Comparison of ENCODE assay signal across 27 mouse cellular contexts in genomic region chr14:51755944-51756343, GRCm38 (mm10). TPM values are rescaled to one million over a fixed set of nuclear protein-coding genes. Genes with fewer than 3 reads are reported as not detected.
A peak's percentile ranks its signal among the peaks of the same experiment; 100 is the strongest.
DNase-seq lines count a peak whose midpoint lies in the region; ATAC-seq lines count a peak whose summit lies in the region.
"Had no signal": no experiment of that assay in that cellular context is flagged by ENCODE, and none has a peak within 500 bp of the region (broad histone marks: within the 10 kb centered on the region; RNA-seq: fewer than 3 reads in every experiment).

No protein-coding gene starts in this region.

- no peaks in the 10 kb centered on the region for H3K9me3 ChIP-seq in embryonic facial prominence, embryonic 10.5 days
- H3K9me3 ChIP-seq: embryonic facial prominence, embryonic 12.5 days; forebrain, embryonic 13.5 days; forebrain, embryonic 15.5 days; G1E had no signal

- peak; percentile 17 for DNase-seq in embryo, embryonic 10 days (ENCODE audit: low spot score)
- no peak for DNase-seq in embryo, embryonic 9.5 days (ENCODE audit: extremely low spot score)
- peak; percentile 28 for DNase-seq in embryonic facial prominence, embryonic 10.5 days (ENCODE audit: low spot score)
- no peak for DNase-seq in right cerebral cortex, adult 18-20 months
- DNase-seq: adrenal gland, adult 8-10 months; adrenal gland, postnatal 14 days; adrenal gland, postnatal 36 days; B cell, adult 2 months; cerebellum, adult 11-12 months; cerebellum, adult 2 months; cerebellum, adult 9-10 months; cerebellum, postnatal 10 days; cerebellum, postnatal 25 days; forebrain, postnatal 0 days had no signal

- H3K27me3 ChIP-seq in embryonic facial prominence, embryonic 10.5 days (replicated peaks; ENCODE audit: low read depth, poor library complexity, severe bottlenecking) = no peaks in the 10 kb centered on the region
- H3K27me3 ChIP-seq: CH12.LX; embryonic facial prominence, embryonic 12.5 days; forebrain, embryonic 13.5 days; forebrain, embryonic 15.5 days; Patski had no signal

- no peak overlapping the region for H3K4me3 ChIP-seq in embryonic facial prominence, embryonic 10.5 days
- H3K4me3 ChIP-seq: embryonic facial prominence, embryonic 12.5 days; forebrain, embryonic 13.5 days; forebrain, embryonic 15.5 days had no signal

- peaks cover 7% of the 10 kb centered on the region for H3K4me1 ChIP-seq in embryonic facial prominence, embryonic 10.5 days
- H3K4me1 ChIP-seq: embryonic facial prominence, embryonic 12.5 days; forebrain, embryonic 13.5 days; forebrain, embryonic 15.5 days had no signal

- H3K27ac ChIP-seq in embryonic facial prominence, embryonic 10.5 days (replicated peaks) = no peak overlapping the region
- H3K27ac ChIP-seq: embryonic facial prominence, embryonic 12.5 days; forebrain, embryonic 13.5 days; forebrain, embryonic 15.5 days had no signal

- no peak for ATAC-seq in megakaryocyte-erythroid progenitor cell, adult 5-6 weeks (replicated peaks; ENCODE audit: low FRiP score, low TSS enrichment, poor library complexity, severe bottlenecking)
- ATAC-seq: activated CD4-positive, CD25-positive, alpha-beta regulatory T cell, adult 4 months; CD4-positive, CD25-positive, alpha-beta regulatory T cell, adult 4 months; forebrain, embryonic 13.5 days; forebrain, embryonic 15.5 days; forebrain, postnatal 0 days; Patski had no signal

- H3K36me3 ChIP-seq in embryonic facial prominence, embryonic 10.5 days (replicated peaks) = no peaks in the 10 kb centered on the region
- H3K36me3 ChIP-seq: embryonic facial prominence, embryonic 12.5 days; forebrain, embryonic 15.5 days; G1E had no signal

- 38% methylated on average over 2 of the region's 2 CpGs for WGBS in embryonic facial prominence, embryonic 10.5 days

RNA-seq across cellular contexts. Expression of gene Ang4, which starts 17.4 kb away (rescaled TPM):
- not detected in 2 replicates for polyA plus RNA-seq in embryonic facial prominence, embryonic 10.5 days (2016; fragmentation: Nextera tagmentation; extraction: Ambion mirVana)
- total RNA-seq in megakaryocyte-erythroid progenitor cell, adult 5-6 weeks (2014; fragmentation: Nextera tagmentation) = not detected in 2 replicates
- not detected in 2 replicates for total RNA-seq in megakaryocyte-erythroid progenitor cell, adult 5-6 weeks (2017)
- total RNA-seq: adrenal gland, adult 18-20 months; adrenal gland, adult 8-10 months; adrenal gland, postnatal 14 days; CH12.LX; forebrain, postnatal 0 days had no signal
- polyA plus RNA-seq: activated CD4-positive, CD25-positive, alpha-beta regulatory T cell, adult 4 months; CD4-positive, CD25-positive, alpha-beta regulatory T cell, adult 4 months; cerebellum, adult 2 months; cortical plate, adult 2 months; embryonic facial prominence, embryonic 12.5 days; embryonic facial prominence, embryonic 14.5 days; forebrain, embryonic 11.5 days; forebrain, embryonic 13.5 days; forebrain, embryonic 15.5 days; forebrain, postnatal 0 days; G1E; Patski had no signal

RNA-seq across cellular contexts. Expression of gene Gm5800, which starts 39.0 kb away (rescaled TPM):
- not detected in 2 replicates for polyA plus RNA-seq in embryonic facial prominence, embryonic 10.5 days (2016; fragmentation: Nextera tagmentation; extraction: Ambion mirVana)
- not detected in 2 replicates for total RNA-seq in megakaryocyte-erythroid progenitor cell, adult 5-6 weeks (2014; fragmentation: Nextera tagmentation)
- not detected in 2 replicates for total RNA-seq in megakaryocyte-erythroid progenitor cell, adult 5-6 weeks (2017)
- total RNA-seq: adrenal gland, adult 18-20 months; adrenal gland, adult 8-10 months; adrenal gland, postnatal 14 days; adrenal gland, postnatal 36 days; CH12.LX; forebrain, postnatal 0 days; G1E had no signal
- polyA plus RNA-seq: activated CD4-positive, CD25-positive, alpha-beta regulatory T cell, adult 4 months; CD4-positive, CD25-positive, alpha-beta regulatory T cell, adult 4 months; cerebellum, adult 2 months; cortical plate, adult 2 months; embryonic facial prominence, embryonic 12.5 days; embryonic facial prominence, embryonic 14.5 days; forebrain, embryonic 11.5 days; forebrain, embryonic 13.5 days; forebrain, embryonic 15.5 days; forebrain, postnatal 0 days; G1E; Patski had no signal

RNA-seq across cellular contexts. Expression of gene AY358078, which starts 43.9 kb away (rescaled TPM):
- not detected in 2 replicates for polyA plus RNA-seq in embryonic facial prominence, embryonic 10.5 days (2016; fragmentation: Nextera tagmentation; extraction: Ambion mirVana)
- not detected in 2 replicates for total RNA-seq in megakaryocyte-erythroid progenitor cell, adult 5-6 weeks (2014; fragmentation: Nextera tagmentation)
- total RNA-seq in megakaryocyte-erythroid progenitor cell, adult 5-6 weeks (2017) = not detected in 2 replicates
- total RNA-seq: adrenal gland, adult 18-20 months; adrenal gland, adult 8-10 months; adrenal gland, postnatal 14 days; adrenal gland, postnatal 36 days; forebrain, postnatal 0 days; G1E had no signal
- polyA plus RNA-seq: activated CD4-positive, CD25-positive, alpha-beta regulatory T cell, adult 4 months; CD4-positive, CD25-positive, alpha-beta regulatory T cell, adult 4 months; cerebellum, adult 2 months; cortical plate, adult 2 months; embryonic facial prominence, embryonic 12.5 days; embryonic facial prominence, embryonic 14.5 days; forebrain, embryonic 11.5 days; forebrain, embryonic 13.5 days; forebrain, embryonic 15.5 days; forebrain, postnatal 0 days; G1E; Patski had no signal

Comparison
In these comparisons a context has a peak if more than half of its experiments do, and no peak if none do; other contexts are left out.
1. DNase-seq: peak in embryo, embryonic 10 days (single experiment) and embryonic facial prominence, embryonic 10.5 days (single experiment); none in embryo, embryonic 9.5 days (single experiment) and right cerebral cortex, adult 18-20 months (single experiment).